Mouse (Mus musculus): ENCODE results near the gene Gsta2.
"Not testable (repeated sequence)": the region's sequence is repeated elsewhere in the genome, so short reads cannot be mapped to it uniquely, and the experiment has no call there.

The Gsta2 gene

GRCm38 (mm10) chr9:78308122-78308521, 47.5 kb downstream of the Gsta2 start:
- not testable (repeated sequence) for DNase-seq (ENCODE audit: low read depth, low spot score)

- not testable (repeated sequence) for DNase-seq (ENCODE audit: low read depth, low spot score)
These were observed 56.4 kb downstream of the Gsta2 start for GRCm38 (mm10) chr9:78299143-78299542.

GRCm38 (mm10) chr9:78298232-78298631, 57.4 kb downstream of the Gsta2 start:
- DNase-seq (ENCODE audit: low read depth, low spot score) = no peak

DNA sequence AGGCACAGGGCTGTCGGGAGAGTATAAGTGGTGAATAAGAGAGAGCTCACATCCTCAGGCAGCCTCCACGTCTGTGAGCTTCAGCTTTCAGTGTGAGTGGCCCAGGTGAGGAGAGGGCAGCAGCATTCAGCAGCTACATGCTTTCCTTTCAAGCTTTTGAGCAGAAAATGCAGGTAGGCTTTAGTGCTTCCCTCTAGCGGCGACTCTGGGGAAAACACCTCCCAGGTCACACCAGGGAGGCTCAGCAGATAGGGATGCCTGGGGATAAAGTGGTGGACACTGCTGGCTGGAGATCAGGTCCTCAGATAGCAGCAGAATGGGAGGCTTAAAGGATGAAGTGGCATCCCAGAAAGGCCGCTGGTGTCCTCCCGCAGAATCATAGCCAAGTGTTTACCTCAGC, 59.5 kb downstream of the Gsta2 start:
- DNase-seq (ENCODE audit: low read depth, low spot score) = peak; percentile 52

DNA sequence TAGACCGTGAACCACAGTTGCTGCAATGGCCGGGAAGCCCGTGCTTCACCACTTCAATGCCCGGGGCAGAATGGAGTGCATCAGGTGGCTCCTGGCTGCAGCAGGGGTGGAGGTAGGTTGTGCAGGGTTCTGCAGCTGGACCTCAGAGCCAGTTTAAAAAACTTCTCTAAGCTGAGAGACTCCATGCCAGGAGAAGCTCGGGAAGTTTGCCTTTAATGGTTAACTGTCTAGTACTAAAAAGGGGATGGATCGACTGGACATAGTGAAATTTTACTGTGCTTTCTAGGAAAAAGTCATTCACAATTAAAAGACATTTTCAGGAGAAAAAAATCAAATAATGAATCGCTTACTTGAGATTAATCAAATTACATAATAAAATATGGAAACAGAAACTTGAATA, 60.8 kb downstream of the Gsta2 start:
- DNase-seq (ENCODE audit: low read depth, low spot score) = not testable (repeated sequence)

GRCm38 (mm10) chr9:78293683-78294082, 61.9 kb downstream of the Gsta2 start:
- not testable (repeated sequence) for DNase-seq (ENCODE audit: low read depth, low spot score)

DNA sequence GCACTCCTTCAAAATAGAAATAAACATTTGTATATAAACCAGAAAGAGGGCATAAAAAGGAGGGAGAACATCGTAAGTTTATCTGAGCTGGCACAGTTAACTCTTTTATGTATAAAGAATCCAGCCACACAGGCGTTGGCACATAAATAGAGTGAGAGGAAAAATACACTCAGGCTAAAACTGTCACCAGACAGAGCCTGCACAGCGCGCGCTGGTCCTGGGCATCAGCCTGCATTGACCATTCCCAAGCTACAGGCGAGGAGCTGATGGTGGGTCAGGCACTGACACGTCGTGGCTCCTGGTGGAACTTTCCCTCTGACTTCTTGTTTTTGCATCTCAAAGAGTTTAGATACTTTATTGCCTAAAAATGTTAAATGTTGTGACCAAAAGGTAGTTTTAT, 63.1 kb downstream of the Gsta2 start:
- not testable (repeated sequence) for DNase-seq (ENCODE audit: low read depth, low spot score)

- DNase-seq (ENCODE audit: low read depth, low spot score) = not testable (repeated sequence)
These were observed 65.9 kb downstream of the Gsta2 start, which contains the start of gene Gm10639 for GRCm38 (mm10) chr9:78289723-78290122. TSS of gene Gm10639 (plus strand) at chr9:78289923.

GRCm38 (mm10) chr9:78289063-78289462, 66.5 kb downstream of the Gsta2 start:
- not testable (repeated sequence) for DNase-seq (ENCODE audit: low read depth, low spot score)

GRCm38 (mm10) chr9:78282002-78282711, 73.4 kb downstream of the Gsta2 start:
- DNase-seq (ENCODE audit: low read depth, low spot score) = not testable (repeated sequence)

Data from brain, adult 2 months (tissue).